Mouse (Mus musculus) activated CD4-positive, CD25-positive, alpha-beta regulatory T cell, adult 9 weeks (primary cell): ENCODE data around the gene Lrrc63. TPM values are rescaled to one million over a fixed set of nuclear protein-coding genes. Genes with fewer than 3 reads are reported as not detected.

Experiments
- polyA plus RNA-seq: library from polyadenylated mRNA; unstranded; fragments of 100-300 nt; shearing (Covaris generic); gene quantifications from one replicate; pipeline ENCODE4 v1.2.1, GENCODE M21; 2017

The Lrrc63 gene
- polyA plus RNA-seq, result not detected

GRCm38 (mm10) chr14:75130501-75131318, at the start of gene Lrrc63, which contains the start of gene Lcp1:
TSS of gene Lrrc63 (minus strand) at chr14:75130881.
TSS of gene Lcp1 (plus strand) at chr14:75131101.

Other genes starting within 250 kb of the Lrrc63 start
- gene Lrch1, start 183.0 kb downstream of the Lrrc63 start, polyA plus RNA-seq, result 36.4 TPM
- gene Rubcnl, start 114.9 kb downstream of the Lrrc63 start, polyA plus RNA-seq, result 0.65 TPM
- 1,494 TPM for gene Lcp1, start 220 bp upstream of the Lrrc63 start, polyA plus RNA-seq
- gene Cpb2, start 111.4 kb upstream of the Lrrc63 start, polyA plus RNA-seq, result not detected
- gene Zc3h13, start 153.5 kb upstream of the Lrrc63 start, polyA plus RNA-seq, result 40.3 TPM